Mouse (Mus musculus): ENCODE data around the gene Lingo3. TPM values are rescaled to one million over a fixed set of nuclear protein-coding genes. Genes with fewer than 3 reads are reported as not detected.
A peak's percentile ranks its signal among the peaks of the same experiment; 100 is the strongest.

Gene Lingo3
- total and polyA plus RNA-seq, 3 experiments, result not detected

DNA sequence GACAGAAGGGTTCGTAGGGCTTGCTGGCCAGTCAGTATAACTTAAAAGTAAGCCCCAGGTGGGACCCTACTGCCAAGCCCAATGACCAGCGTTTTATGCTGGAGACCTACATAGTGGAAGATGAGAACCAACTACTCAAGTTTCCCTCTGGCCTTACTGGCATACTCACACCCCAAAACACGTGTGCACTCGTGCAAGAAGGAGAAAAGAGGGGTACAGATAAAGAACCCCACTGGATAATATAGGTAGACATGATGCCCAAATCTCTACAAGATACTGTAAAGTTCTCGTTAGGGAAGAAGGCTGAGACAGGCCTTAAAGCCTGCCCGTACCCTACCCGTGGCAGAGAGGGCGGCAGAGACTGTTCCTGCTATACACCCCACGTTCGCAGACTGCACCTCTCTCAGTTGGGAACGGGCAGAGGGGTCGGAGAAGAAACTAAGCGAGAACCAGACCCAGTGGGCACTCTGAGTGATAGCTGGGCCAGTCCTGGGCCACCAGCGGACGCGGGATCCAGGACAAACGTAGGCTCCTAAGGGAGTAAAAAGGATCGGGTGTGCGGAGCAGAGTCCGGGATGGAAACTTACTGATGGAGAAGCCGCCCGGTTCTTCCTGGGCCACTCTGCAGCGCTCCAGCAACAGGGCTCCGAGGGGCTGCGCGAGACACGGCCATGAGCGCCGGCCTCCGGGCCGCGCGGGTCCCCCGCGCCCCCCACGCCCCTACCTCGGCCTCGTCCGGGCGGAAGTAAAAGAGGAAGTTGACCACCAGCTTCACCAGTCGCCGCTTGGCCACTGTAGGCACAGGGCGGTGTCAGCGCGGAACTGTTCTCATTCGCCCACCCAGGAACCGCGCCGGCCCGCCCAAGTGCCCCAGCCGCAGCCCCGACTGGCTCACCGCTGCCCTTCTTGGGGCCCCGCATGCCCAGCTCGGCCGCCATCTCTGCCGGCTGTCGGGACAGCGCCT is 46.4 kb downstream of the Lingo3 start (continued):
- TF ChIP-seq POLR2AphosphoS2 (IDR thresholded peaks at IDR 0.05; ENCODE audit: low read length) (no peak; the same call in 1 of the 2 replicates), MXI1 (IDR thresholded peaks at IDR 0.05; ENCODE audit: low read depth, low read length) (peak; percentile 68), EP300 (IDR thresholded peaks at IDR 0.05; ENCODE audit: low read depth in 1 of 2, low read length in 2 of 2) (no peak), NRF1 (IDR thresholded peaks at IDR 0.05; ENCODE audit: insufficient read depth, low read depth, low read length, poor library complexity, severe bottlenecking) (no peak), SMC3 (IDR thresholded peaks at IDR 0.05; ENCODE audit: low read depth, low read length) (no peak), NELFE (IDR thresholded peaks at IDR 0.05; ENCODE audit: low read depth, low read length) (no peak)

- peaks cover 0 to 14% of the 10 kb centered on the region in 2 experiments; a peak in 2 of 4 replicates for H3K4me1 ChIP-seq (ENCODE audit: control insufficient read depth in 1 of 2, insufficient read depth in 2 of 2, low read length in 2 of 2)
- peaks cover 2 to 13% of the 10 kb centered on the region in 2 experiments; a peak in 3 of 4 replicates for H3K36me3 ChIP-seq (ENCODE audit: control insufficient read depth in 1 of 2, insufficient read depth in 2 of 2, low read length in 2 of 2)
- no peaks in the 10 kb centered on the region for H3K27me3 ChIP-seq (ENCODE audit: control insufficient read depth in 1 of 2, insufficient read depth in 2 of 2, low read length in 2 of 2)
- TF ChIP-seq TCF12 (IDR thresholded peaks at IDR 0.05; ENCODE audit: low read depth, low read length) (no peak), MYB (IDR thresholded peaks at IDR 0.05; ENCODE audit: low read depth, low read length) (no peak), POLR2AphosphoS5 (IDR thresholded peaks at IDR 0.05; ENCODE audit: borderline replicate concordance, low read depth, low read length) (no peak), MAX (IDR thresholded peaks at IDR 0.05; ENCODE audit: low read length) (no peak), MEF2A (IDR thresholded peaks at IDR 0.05; ENCODE audit: extremely low read depth, insufficient replicate concordance, low read depth, low read length, poor library complexity, severe bottlenecking) (no peak), SIN3A (IDR thresholded peaks at IDR 0.05; ENCODE audit: low read length) (no peak), BHLHE40 (IDR thresholded peaks at IDR 0.05; ENCODE audit: borderline replicate concordance, low read depth, low read length) (no peak), EP300 (IDR thresholded peaks at IDR 0.05; ENCODE audit: low read depth in 1 of 2, low read length in 2 of 2) (no peak), ZKSCAN1 (IDR thresholded peaks at IDR 0.05; ENCODE audit: low read depth, low read length) (no peak), MAFK (IDR thresholded peaks at IDR 0.05; ENCODE audit: borderline replicate concordance, low read depth, low read length) (no peak), CHD2 (IDR thresholded peaks at IDR 0.05; ENCODE audit: low read length) (no peak), UBTF (IDR thresholded peaks at IDR 0.05; ENCODE audit: borderline replicate concordance, insufficient read depth, low read depth, low read length) (no peak)
- no peak for DNase-seq (ENCODE audit: low read depth, low spot score)
- no peak overlapping the region for H3K27ac ChIP-seq (ENCODE audit: control insufficient read depth, low read depth, low read length)
- H3K79me2 ChIP-seq (ENCODE audit: control insufficient read depth, insufficient read depth, low read length, poor library complexity), result peaks cover 48% of the 10 kb centered on the region
- peak overlapping the region; percentile 71 to 86 for H3K4me3 ChIP-seq (ENCODE audit: control insufficient read depth in 1 of 2, insufficient read depth in 1 of 2, low read depth in 2 of 2, low read length in 2 of 2)
- H3K9ac ChIP-seq (ENCODE audit: control insufficient read depth, low read depth, low read length, poor library complexity, severe bottlenecking), result peak overlapping the region; percentile 90
- H3K9me3 ChIP-seq (replicated peaks; ENCODE audit: insufficient read depth, low read length), result no peaks in the 10 kb centered on the region
Measured at GRCm38 (mm10) chr10:80796307-80796848, 47.5 kb downstream of the Lingo3 start.

All from MEL (cell line).